Mouse (Mus musculus): ENCODE results near the gene Cds1. TPM values are rescaled to one million over a fixed set of nuclear protein-coding genes. Genes with fewer than 3 reads are reported as not detected.

Cds1 gene
- polyA plus RNA-seq (2016; fragmentation: Nextera tagmentation; extraction: Ambion mirVana) = 2.2 and 2.5 TPM in 2 replicates

DNA sequence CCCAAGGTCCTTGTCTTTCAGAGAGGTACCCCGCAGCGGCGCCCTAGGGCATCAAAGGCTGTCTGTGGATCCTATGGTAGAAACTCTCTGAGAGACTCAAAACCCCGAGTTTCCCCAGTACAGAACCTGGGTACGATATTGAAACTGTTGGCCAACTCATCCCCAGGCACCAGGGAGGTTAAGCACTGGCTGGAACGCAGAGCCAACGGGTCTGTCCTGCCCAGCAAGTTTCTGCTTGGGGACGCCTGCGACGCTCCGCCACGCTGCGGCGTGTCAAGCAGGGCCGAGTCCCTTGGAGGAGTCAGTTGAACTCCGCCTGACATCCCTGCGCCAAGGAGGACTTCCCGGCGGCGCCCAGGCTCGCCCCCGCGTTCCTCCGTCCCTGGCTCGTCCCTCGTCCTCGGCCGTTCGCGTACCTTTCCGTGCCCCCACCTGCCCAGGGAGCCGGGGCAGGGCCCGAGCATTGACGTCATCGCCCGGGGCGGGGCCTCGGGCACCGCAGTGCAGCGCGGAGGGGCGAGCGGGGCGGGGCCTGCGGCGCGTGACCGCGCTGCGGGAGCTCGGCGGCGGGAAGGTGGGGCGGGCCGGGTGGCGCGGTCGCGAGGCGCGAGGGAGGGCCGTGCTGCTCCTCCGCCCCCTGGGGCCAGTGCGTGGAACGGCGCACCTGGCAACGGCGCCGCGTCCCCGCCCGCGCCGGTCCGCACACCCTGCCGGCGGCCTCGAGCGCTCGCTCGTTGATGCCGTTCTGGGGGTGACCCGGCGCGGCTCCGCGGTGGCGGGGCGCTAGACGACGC is at the start of gene Cds1:
TSS of gene Cds1 (plus strand) at position 577 of the 794 bp plus-strand sequence.
- Histone ChIP-seq H3K9ac (peak within 1 kb of the TSS; percentile 65), H3K4me2 (replicated peaks) (peak within 1 kb of the TSS; percentile 99), H3K9me3 (no peaks in the 10 kb centered on the region), H3K27me3 (replicated peaks) (peaks cover 58% of the 10 kb centered on the region), H3K27ac (no peak within 1 kb of the TSS), H3K4me3 (peak within 1 kb of the TSS; percentile 67), H3K4me1 (peaks cover 14% of the 10 kb centered on the region; the same call in 1 of the 2 replicates), H3K36me3 (no peaks in the 10 kb centered on the region)
- under 1% methylated on average over 91 of the region's 91 CpGs for WGBS
- peak; percentile 89 for ATAC-seq (ENCODE audit: low FRiP score, low read depth)

DNA sequence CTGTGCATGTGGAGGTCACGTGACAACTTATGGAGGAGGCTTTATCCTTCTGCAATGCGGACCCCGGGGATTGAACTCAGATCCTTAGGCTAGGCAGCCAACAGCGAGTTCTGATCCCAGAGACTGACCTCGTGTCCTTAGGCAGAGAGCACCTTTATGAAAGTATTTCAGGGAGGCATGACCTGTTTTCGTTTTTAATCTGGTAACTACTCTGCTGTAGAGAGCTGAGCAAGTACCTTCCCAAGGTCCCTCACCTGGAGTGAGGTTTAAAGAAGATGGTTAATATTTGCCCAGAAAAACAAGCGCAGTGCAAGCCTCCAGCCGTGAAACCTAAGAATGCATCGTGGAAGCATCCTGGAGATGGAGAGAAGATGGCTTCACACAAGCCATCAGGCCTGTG is 40.7 kb upstream of the Cds1 start:
- Histone ChIP-seq H3K4me3 (no peak overlapping the region), H3K36me3 (no peaks in the 10 kb centered on the region), H3K4me1 (no peaks in the 10 kb centered on the region), H3K9me3 (no peaks in the 10 kb centered on the region), H3K4me2 (replicated peaks) (no peak overlapping the region), H3K27ac (no peak overlapping the region), H3K27me3 (replicated peaks) (no peaks in the 10 kb centered on the region), H3K9ac (no peak overlapping the region)
- ATAC-seq (ENCODE audit: low FRiP score, low read depth) = no peak
- WGBS = 90% methylated on average over 9 of the region's 9 CpGs

DNA sequence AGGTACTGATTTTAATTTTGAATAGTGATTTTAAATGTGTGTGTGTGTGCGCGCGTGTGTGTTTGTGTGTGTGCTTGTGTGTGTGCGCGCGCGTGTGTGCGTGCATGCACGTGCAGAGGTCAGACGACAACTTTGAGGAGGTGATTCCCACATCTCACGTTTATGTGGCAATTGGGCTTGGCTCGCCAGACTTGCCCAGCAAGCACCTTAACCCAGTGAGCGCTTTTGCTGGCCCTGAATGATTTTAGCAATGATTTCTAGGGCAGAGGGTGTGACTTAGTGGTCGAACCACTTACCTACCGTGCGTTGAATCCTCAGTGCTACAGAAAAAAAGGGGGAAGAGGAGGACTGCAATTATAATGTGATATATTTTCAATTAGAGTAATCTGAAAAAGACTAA is 40.2 kb upstream of the Cds1 start:
- no peak for ATAC-seq (ENCODE audit: low FRiP score, low read depth)
- no peak overlapping the region for H3K4me2 ChIP-seq (replicated peaks)
- no peaks in the 10 kb centered on the region for H3K4me1 ChIP-seq
- no peaks in the 10 kb centered on the region for H3K27me3 ChIP-seq (replicated peaks)
- H3K9ac ChIP-seq = no peak overlapping the region
- 94% methylated on average over 16 of the region's 16 CpGs for WGBS
- no peaks in the 10 kb centered on the region for H3K36me3 ChIP-seq
- H3K27ac ChIP-seq = no peak overlapping the region
- H3K9me3 ChIP-seq = no peaks in the 10 kb centered on the region
- no peak overlapping the region for H3K4me3 ChIP-seq

DNA sequence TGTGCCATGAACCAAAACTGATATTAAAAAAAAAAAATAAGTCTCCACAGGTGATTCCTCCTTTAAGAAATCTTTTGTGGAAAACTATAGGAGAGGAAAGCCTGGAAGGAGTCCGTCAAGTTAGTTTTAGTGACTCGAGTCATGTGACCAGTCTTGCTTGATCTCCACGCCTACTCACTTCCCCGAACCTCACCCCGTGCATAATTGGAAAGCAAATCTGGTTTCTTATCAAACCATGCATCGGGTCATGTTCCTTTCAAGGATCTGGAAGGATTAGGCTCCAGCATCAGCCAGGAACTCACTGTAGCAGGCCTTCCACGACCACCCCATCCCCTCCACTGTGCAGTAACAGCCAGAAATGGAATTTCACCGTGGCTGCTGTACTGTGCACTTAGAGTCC is 39.2 kb upstream of the Cds1 start:
- H3K4me1 ChIP-seq = no peaks in the 10 kb centered on the region
- no peak overlapping the region for H3K27ac ChIP-seq
- H3K9ac ChIP-seq = no peak overlapping the region
- H3K36me3 ChIP-seq = no peaks in the 10 kb centered on the region
- H3K4me2 ChIP-seq (replicated peaks) = no peak overlapping the region
- H3K27me3 ChIP-seq (replicated peaks) = no peaks in the 10 kb centered on the region
- H3K4me3 ChIP-seq = no peak overlapping the region
- no peaks in the 10 kb centered on the region for H3K9me3 ChIP-seq
- no peak for ATAC-seq (ENCODE audit: low FRiP score, low read depth)
- WGBS = 88% methylated on average over 8 of the region's 8 CpGs

DNA sequence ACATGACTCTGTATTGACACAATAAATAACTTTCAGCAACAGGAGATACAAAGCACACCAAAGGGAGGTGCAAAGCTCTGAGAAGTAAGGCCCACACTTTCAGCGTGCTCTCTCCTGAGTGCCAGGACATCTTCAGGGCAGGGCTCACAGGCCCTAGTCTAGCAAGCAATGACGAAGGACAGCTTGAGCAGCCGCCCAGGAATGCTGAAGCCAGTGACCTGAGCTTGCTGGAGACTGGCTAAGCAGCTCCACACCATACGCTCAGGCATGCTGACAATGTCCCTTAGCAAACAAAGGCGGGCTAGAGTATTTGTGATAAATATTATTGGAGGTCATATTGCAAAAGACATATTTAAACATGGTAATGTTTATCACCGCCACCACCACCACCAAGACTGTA is 38.6 kb upstream of the Cds1 start:
- no peak overlapping the region for H3K9ac ChIP-seq
- no peak overlapping the region for H3K4me2 ChIP-seq (replicated peaks)
- H3K27me3 ChIP-seq (replicated peaks) = no peaks in the 10 kb centered on the region
- 91% methylated on average over 6 of the region's 6 CpGs for WGBS
- no peaks in the 10 kb centered on the region for H3K4me1 ChIP-seq
- no peak for ATAC-seq (ENCODE audit: low FRiP score, low read depth)
- H3K4me3 ChIP-seq = no peak overlapping the region
- no peaks in the 10 kb centered on the region for H3K9me3 ChIP-seq
- no peak overlapping the region for H3K27ac ChIP-seq
- no peaks in the 10 kb centered on the region for H3K36me3 ChIP-seq

DNA sequence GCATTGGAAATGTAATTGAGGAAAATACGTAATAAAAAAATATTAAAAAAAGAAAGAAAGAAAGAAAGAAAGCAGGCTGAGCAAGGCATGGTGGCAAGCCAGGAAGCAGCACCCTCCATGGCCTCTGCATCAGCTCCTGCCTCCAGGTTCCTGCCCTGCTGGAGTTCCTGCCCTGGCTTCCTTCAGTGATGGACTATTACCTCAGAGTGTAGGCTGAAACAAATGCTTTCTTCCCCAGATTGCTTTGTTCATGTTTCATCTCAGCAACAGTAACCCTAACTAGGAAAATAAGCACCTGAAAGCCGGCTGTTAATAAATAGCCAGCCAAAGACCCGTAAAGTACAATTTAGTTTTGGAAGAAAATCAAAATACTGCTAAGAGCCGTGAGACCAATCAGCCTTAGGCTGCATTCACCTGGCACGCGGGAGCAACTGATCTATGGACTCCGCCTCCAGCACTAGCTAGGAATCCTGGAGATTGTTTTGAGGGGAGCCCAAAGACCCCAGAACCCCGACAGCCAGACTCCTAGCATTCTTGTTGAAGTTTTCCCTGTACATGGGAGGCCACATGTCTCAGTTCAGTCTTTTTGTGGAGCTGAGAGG is 36.5 kb upstream of the Cds1 start:
- Histone ChIP-seq H3K27ac (no peak overlapping the region), H3K36me3 (no peaks in the 10 kb centered on the region), H3K9ac (no peak overlapping the region), H3K4me3 (no peak overlapping the region), H3K27me3 (replicated peaks) (no peaks in the 10 kb centered on the region), H3K4me2 (replicated peaks) (no peak overlapping the region), H3K9me3 (no peaks in the 10 kb centered on the region), H3K4me1 (no peaks in the 10 kb centered on the region)
- WGBS = 78% methylated on average over 8 of the region's 8 CpGs
- no peak for ATAC-seq (ENCODE audit: low FRiP score, low read depth)

DNA sequence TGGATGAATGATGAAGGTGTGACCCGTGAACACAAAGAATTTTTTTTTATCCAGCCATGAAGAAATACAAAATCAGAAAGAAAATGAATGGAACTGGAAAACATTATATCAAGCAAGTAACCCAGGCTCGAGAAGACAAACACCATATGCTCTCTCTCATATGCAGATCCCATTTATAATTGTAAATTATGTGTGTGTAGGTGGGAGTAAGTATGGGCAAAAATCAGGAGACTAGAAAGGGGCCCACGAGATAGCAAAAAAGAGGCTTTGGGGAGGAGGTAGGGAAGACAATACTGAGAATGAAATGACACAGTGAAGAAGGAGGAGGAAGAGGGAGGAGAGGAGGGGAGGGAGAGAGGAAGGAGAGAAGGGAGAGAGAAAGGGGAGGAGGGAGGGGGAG is 27.6 kb upstream of the Cds1 start:
- H3K36me3 ChIP-seq = no peaks in the 10 kb centered on the region
- no peak overlapping the region for H3K9ac ChIP-seq
- H3K4me1 ChIP-seq = no peaks in the 10 kb centered on the region
- 78% methylated on average over 3 of the region's 3 CpGs for WGBS
- H3K27me3 ChIP-seq (replicated peaks) = no peaks in the 10 kb centered on the region
- no peak overlapping the region for H3K4me3 ChIP-seq
- H3K9me3 ChIP-seq = no peaks in the 10 kb centered on the region
- ATAC-seq (ENCODE audit: low FRiP score, low read depth) = no peak
- no peak overlapping the region for H3K4me2 ChIP-seq (replicated peaks)
- H3K27ac ChIP-seq = no peak overlapping the region

DNA sequence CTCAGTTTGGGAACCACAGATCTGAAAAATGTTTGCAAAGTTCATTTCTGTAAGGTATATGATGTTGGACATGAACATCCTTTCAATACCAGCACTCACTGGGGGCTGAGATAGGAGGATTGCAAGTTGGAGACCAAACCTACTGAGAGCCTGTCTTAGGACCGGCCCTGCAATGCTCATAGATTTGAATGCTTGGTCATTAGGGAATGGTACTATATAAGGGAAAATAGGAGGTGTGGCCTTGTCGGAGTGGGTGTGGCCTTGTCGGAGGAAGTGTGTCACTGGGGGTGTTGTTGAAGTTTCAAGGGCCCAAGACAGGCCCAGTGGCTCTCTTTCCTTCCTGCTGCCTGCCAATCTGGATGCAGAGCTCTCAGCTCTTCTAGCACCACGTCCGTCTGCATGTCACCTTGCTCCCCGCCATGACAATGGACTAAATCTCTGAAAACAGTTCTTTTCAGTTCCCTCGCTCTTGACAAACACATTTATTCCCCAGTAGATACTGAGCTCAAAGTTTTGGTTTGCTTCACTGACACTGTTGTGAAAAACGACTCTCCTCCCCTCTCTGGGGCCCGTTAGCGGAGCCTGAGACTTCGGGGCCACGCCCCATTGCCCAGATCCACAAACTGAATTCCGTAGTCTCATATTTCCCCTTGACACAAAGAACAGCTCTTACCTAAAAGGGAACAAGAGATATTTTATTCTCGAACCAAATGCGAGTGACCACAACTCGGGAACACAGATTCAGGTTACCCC is 24.3 kb upstream of the Cds1 start:
- no peaks in the 10 kb centered on the region for H3K27me3 ChIP-seq (replicated peaks)
- H3K4me3 ChIP-seq = no peak overlapping the region
- H3K27ac ChIP-seq = no peak overlapping the region
- no peaks in the 10 kb centered on the region for H3K36me3 ChIP-seq
- 86% methylated on average over 16 of the region's 16 CpGs for WGBS
- no peaks in the 10 kb centered on the region for H3K9me3 ChIP-seq
- no peak overlapping the region for H3K9ac ChIP-seq
- no peaks in the 10 kb centered on the region for H3K4me1 ChIP-seq
- no peak overlapping the region for H3K4me2 ChIP-seq (replicated peaks)
- ATAC-seq (ENCODE audit: low FRiP score, low read depth) = no peak

DNA sequence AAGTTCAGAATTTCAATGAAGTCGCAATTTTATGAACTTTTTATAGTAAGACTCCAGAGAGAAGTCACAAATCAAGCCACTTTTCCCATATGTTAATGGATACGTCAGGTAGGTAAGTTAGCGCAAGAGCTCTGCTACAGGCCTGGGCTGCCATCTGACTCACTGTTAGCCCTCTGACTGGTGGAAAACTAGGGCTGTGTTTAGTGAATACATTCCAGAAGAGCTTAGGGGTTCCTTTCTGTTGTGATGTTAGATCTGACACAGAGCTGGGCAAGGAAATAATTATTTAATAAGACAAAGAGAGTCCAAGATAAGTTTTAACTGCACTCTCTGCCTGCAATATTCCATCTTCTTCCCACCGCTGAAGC is 23.7 kb upstream of the Cds1 start:
- ATAC-seq (ENCODE audit: low FRiP score, low read depth) = no peak
- no peak overlapping the region for H3K27ac ChIP-seq
- no peaks in the 10 kb centered on the region for H3K4me1 ChIP-seq
- no peak overlapping the region for H3K4me2 ChIP-seq (replicated peaks)
- H3K9ac ChIP-seq = no peak overlapping the region
- H3K27me3 ChIP-seq (replicated peaks) = no peaks in the 10 kb centered on the region
- H3K36me3 ChIP-seq = no peaks in the 10 kb centered on the region
- H3K4me3 ChIP-seq = no peak overlapping the region
- 95% methylated on average over 4 of the region's 4 CpGs for WGBS
- no peaks in the 10 kb centered on the region for H3K9me3 ChIP-seq

DNA sequence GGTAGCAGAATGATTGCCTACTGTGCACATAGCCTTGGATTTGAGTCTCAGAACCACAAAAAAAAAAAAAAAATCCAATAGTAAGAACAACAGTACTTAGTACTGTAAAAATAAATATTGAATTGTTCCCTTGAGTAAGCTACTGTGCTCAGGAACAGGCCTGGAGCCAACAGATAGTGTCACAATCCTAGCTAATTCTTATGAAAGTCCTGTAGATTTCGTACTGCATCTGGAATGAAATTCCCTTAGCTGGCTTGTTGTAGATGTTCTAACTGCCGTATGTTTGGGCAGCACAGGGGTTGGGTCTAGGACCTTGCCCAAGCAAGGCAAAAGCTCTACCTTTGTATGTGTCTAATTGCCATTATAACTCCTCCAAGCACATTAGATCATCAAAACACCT is 22.9 kb upstream of the Cds1 start:
- ATAC-seq (ENCODE audit: low FRiP score, low read depth) = no peak
- Histone ChIP-seq H3K9ac (no peak overlapping the region), H3K9me3 (no peaks in the 10 kb centered on the region), H3K4me1 (no peaks in the 10 kb centered on the region), H3K4me3 (no peak overlapping the region), H3K4me2 (replicated peaks) (no peak overlapping the region), H3K27ac (no peak overlapping the region), H3K27me3 (replicated peaks) (no peaks in the 10 kb centered on the region), H3K36me3 (no peaks in the 10 kb centered on the region)
- 95% methylated on average over 2 of the region's 2 CpGs for WGBS

DNA sequence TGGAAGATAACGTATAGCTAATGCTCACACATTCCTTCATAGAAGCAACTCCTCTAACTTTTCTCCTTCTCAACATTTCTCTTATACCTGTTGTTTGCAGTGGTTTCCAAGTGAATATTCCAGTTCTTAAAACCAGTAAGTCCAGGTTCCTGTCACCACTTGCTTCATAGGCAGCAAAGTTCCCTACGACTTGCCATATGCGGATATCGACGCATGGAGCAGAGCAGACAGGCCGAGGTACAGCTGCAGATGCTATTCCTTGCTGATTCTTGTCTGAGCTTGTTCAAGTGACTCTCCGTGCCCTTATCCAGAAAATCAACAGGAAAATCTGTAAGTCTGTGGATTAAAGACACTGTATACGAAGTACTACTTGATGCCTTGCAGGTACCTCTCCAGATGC is 22.5 kb upstream of the Cds1 start:
- no peak overlapping the region for H3K9ac ChIP-seq

DNA sequence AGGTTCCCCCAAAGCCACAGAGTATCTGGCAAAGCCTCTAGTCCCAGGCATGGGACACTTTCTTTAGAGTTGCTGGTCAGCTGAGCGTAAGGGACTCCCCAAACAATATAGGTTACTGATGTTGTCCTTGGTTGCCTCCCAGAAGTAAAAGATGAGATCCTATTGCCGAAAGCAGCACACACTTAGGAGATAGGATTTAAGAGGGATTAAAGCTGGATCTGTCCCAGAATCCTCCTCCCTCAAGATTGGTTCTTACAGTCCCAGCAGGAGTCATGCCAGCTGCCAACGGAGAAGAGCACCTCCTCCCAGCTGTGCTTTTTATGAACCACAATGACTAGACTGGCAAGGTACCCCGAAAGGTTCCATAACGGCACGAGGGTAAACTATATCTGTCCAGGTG is 20.0 kb upstream of the Cds1 start:
- Histone ChIP-seq H3K4me3 (no peak overlapping the region), H3K27me3 (replicated peaks) (no peaks in the 10 kb centered on the region), H3K4me1 (no peaks in the 10 kb centered on the region), H3K4me2 (replicated peaks) (no peak overlapping the region), H3K27ac (no peak overlapping the region), H3K9ac (no peak overlapping the region), H3K36me3 (no peaks in the 10 kb centered on the region), H3K9me3 (no peaks in the 10 kb centered on the region)
- WGBS = 83% methylated on average over 6 of the region's 6 CpGs
- no peak for ATAC-seq (ENCODE audit: low FRiP score, low read depth)

More for the DNA sequence above, 22.5 kb upstream of the Cds1 start:
- Histone ChIP-seq H3K9me3 (no peaks in the 10 kb centered on the region), H3K4me3 (no peak overlapping the region), H3K4me2 (replicated peaks) (no peak overlapping the region), H3K36me3 (no peaks in the 10 kb centered on the region), H3K27ac (no peak overlapping the region), H3K4me1 (no peaks in the 10 kb centered on the region), H3K27me3 (replicated peaks) (no peaks in the 10 kb centered on the region)
- ATAC-seq (ENCODE audit: low FRiP score, low read depth) = no peak
- WGBS = 93% methylated on average over 8 of the region's 8 CpGs
